ENCODE assay signal across 8 mouse cellular contexts in the genomic region with DNA sequence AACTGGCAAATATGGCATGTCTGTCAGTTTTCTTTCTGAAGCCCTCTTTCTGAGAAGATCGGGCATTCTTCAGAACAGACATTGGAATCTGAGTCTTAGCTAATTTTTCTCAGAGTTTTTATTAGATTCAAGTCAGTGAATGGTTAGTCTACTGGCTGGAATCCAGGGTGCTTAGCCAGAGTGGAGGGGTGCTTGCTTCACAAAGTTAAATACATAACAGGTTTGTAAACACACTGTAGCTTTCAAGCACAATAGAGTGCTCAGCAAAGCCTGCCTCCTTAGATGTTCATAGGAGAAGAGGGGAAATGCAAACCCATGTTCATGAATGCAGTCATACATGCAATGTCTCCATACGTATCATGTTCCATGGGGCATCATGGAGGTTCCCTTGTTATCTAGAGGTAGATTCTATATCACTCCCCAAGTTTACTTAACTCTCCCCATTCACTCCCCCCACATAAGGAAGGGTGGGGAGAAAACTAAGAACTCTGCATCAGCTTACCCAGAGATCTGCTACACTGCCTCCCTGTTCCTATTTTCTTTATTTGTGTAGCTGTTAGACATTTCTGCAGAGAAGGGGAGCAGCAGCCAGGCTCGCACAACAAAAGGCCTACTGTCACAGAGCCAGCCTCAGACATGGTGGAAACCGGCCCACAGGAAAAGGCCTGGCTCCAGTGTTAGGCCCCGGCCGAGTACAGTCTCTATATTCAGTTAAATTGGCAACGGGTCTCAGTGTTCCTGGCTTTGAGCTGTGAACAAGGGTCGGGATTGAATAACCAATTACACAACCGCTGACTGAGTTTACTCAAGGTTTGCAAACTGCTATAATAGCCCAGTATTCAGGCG.
DNase-seq lines count a peak whose midpoint lies in the region; ATAC-seq lines count a peak whose summit lies in the region.

No protein-coding gene starts in this region.

- 0 out of 2 replicates have a peak, but pooled peaks cover 9% of the 10 kb centered on the region for H3K4me1 ChIP-seq in hindbrain, embryonic 14.5 days (replicated peaks; ENCODE audit: control insufficient read depth, insufficient read depth, low read length)
- H3K4me1 ChIP-seq in stomach, embryonic 15.5 days = peaks cover 5% of the 10 kb centered on the region; the same call in 1 of the 2 replicates

- WGBS in hindbrain, embryonic 14.5 days = 47% methylated on average over 10 of the region's 10 CpGs
- WGBS in stomach, embryonic 15.5 days = 41% methylated on average over 10 of the region's 10 CpGs

- no peaks in the 10 kb centered on the region for H3K36me3 ChIP-seq in hindbrain, embryonic 14.5 days (replicated peaks; ENCODE audit: control insufficient read depth, insufficient read depth)
- H3K36me3 ChIP-seq in stomach, embryonic 15.5 days = no peaks in the 10 kb centered on the region

- no peaks in the 10 kb centered on the region for H3K9me3 ChIP-seq in hindbrain, embryonic 14.5 days (ENCODE audit: control insufficient read depth, low read length)
- H3K9me3 ChIP-seq in stomach, embryonic 15.5 days = no peaks in the 10 kb centered on the region

- H3K9ac ChIP-seq in hindbrain, embryonic 14.5 days = no peak overlapping the region
- H3K9ac ChIP-seq in stomach, embryonic 15.5 days = no peak overlapping the region

- no peak overlapping the region for H3K4me3 ChIP-seq in hindbrain, embryonic 14.5 days (replicated peaks; ENCODE audit: low read length)
- no peak overlapping the region for H3K4me3 ChIP-seq in stomach, embryonic 15.5 days (replicated peaks)

- DNase-seq in adrenal gland, postnatal 14 days = peak; percentile 40
- DNase-seq in cerebellum, postnatal 25 days = peak; percentile 36 to 54
- DNase-seq in gastrocnemius, adult 18-20 months (ENCODE audit: low spot score) = peak; percentile 63
- peak; percentile 62 for DNase-seq in hindbrain, embryonic 14.5 days (ENCODE audit: low spot score)
- DNase-seq in left cerebral cortex, adult 18-20 months (ENCODE audit: low spot score in 2 of 2) = peak; percentile 37 to 42
- DNase-seq in lung, postnatal 36 days = peak; percentile 85

- H3K4me2 ChIP-seq in hindbrain, embryonic 14.5 days (replicated peaks) = no peak overlapping the region
- H3K4me2 ChIP-seq in stomach, embryonic 15.5 days = no peak overlapping the region

- ATAC-seq in hindbrain, embryonic 14.5 days (ENCODE audit: low FRiP score) = peak; percentile 85; the same call in 1 of the 2 replicates
- peak; percentile 59 for ATAC-seq in stomach, embryonic 15.5 days (ENCODE audit: insufficient read depth, low FRiP score, low read depth)
- ATAC-seq in inflammation-experienced regulatory T-cells, adult 6 months = no peak

- no peaks in the 10 kb centered on the region for H3K27me3 ChIP-seq in hindbrain, embryonic 14.5 days (ENCODE audit: control insufficient read depth, insufficient read depth, low read length)
- no peaks in the 10 kb centered on the region for H3K27me3 ChIP-seq in stomach, embryonic 15.5 days (replicated peaks)

- H3K27ac ChIP-seq in hindbrain, embryonic 14.5 days = peak overlapping the region; percentile 66
- peak overlapping the region; percentile 52 for H3K27ac ChIP-seq in stomach, embryonic 15.5 days
